Mouse (Mus musculus) lung, postnatal 36 days (tissue): ENCODE measurements around the gene Cox7a1.

Source experiments
- DNase-seq: peaks from one replicate; pipeline ENCODE4 v3.0.0; 2022; ENCODE audit warnings: mixed read lengths

The Cox7a1 gene

DNA sequence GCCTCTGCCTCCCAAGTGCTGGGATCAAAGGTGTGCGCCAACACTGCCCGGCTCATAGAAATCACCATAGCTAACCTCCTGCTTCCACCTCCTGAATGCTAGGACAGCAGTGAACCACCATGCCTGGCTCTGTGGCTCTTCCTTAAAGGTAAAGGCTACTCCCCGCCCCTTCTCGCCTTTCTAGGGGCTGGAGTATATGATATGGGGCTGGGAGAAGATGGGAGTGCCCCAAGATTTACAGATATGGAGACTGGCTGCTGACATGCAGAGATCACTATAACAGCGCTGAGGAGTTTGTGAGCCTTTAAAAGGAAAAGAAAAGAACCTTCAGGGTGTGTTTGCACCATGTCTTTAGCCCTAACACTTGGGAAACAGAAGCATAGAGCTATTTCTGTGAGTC lies 38.3 kb downstream of the Cox7a1 start:
- no peak for DNase-seq

DNA sequence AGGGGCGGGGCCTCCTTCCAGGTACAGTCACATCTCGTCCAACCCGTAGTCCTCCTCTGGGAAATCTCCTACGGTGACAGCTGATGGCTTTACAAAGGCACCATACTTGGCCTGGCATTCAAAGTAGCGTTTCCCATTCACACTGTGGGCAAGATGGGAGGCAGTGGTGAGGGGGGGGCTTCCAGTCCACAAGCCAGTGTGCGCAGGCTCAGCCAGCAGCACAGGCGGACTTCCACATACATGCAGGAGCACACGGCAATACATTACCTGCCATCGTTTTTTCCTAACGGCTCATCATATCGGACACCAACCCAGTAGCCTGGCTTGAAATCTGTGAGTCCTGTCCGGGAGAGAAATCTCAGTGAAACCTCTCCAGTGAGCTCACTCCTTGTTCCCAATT lies 40.3 kb downstream of the Cox7a1 start:
- DNase-seq = no peak

DNA sequence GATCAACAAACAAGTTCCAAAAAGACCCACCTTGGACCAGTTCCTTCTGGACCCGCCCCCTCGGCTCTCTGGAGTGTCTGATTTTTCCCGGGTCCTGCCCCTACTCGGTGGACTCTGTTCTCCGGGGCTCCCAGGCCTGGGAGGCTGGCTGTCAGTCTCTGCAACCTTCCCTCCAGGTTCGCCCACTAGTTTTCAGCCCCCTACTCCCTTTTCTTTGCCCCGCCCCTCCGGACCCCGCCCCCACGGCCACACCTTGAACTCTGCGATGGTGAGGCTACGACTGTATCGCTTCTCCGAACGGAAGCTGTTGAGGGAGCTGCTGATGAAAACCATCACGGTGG lies 47.4 kb downstream of the Cox7a1 start:
- no peak for DNase-seq

DNA sequence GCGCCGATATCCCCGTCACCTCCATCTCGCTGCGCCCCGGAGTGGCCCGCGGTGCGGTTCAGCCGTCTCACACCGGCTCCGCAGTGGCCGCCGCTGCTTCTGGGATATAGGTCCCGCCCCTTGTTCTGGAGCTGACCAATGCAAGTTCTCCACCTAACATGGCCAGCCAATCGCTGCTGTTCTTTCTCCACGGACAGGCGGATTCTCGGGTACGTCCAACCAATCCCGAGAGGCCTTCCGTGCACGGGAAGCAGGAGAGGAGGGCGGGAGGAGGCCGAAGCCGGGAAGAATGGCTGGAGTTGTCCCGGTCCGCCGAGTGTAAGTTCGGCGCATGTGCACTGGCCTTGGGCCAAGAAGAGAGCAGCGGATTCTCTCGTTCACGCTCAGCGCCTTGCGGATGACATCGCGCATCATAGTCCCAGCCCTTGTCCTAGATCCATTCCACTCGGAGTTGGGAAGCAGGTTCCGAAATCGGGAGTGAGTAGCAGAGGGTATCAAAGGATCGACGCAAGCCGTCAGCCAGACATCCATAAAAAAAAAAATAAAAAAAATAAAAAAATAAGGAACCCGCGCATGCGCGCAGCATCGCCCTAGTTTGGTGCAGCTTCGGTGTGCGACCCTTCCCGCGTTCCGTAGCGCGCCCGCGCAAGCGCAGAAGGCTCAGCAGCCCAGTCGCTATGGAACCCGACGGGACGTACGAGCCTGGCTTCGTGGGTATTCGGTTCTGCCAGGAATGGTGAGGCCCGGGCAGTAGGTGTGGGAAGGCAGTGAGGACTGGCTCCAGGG lies 47.9 kb downstream of the Cox7a1 start, which contains the start of the genes Polr2i and Tbcb:
Polr2i (plus strand) TSS at position 280 of the 786 bp plus-strand sequence.
Tbcb (minus strand) TSS at position 604 of the 786 bp plus-strand sequence.
- DNase-seq = peak; percentile 98

DNA sequence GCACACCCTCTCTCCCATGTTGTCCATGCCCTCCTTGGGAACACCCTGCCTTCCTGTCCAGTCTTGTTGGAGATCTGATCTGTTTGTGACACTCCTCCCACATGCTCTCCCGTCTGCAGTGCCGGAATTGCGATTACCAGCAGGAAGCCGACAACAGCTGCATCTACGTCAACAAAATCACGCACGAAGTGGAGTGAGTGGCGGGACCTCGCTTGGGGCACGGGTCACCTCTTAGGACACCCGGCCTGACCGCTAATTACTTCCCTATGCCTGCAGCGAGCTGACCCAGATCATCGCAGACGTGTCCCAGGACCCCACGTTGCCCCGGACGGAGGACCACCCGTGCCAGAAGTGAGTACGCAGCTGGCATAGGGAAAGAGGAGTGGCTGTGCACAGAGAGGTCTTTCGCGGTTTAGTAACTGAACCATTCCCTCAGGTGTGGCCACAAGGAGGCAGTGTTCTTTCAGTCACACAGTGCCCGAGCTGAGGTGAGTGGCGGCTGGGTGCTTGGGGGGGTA lies 48.7 kb downstream of the Cox7a1 start:
- peak; percentile 83 for DNase-seq

DNA sequence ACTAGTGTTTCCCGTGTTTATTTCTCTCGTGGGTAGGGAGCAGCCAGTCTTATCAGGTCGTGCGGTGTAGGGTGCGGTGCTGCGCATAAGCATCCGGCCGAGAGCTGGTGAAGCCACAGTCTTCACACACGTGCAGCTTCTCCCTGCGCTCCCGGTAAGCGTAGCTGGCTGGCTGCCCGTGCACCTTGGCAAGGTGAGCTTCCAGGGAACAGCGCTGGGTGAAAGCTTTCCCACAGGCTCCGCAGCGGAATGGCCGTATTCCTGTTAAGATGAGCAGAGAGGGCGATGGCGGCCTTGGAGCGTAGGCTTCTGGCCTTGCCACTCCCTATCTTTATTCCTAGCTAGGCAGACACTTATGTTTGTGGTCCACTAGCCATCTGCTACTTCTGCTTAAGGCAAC lies 49.4 kb downstream of the Cox7a1 start:
- DNase-seq = no peak

DNA sequence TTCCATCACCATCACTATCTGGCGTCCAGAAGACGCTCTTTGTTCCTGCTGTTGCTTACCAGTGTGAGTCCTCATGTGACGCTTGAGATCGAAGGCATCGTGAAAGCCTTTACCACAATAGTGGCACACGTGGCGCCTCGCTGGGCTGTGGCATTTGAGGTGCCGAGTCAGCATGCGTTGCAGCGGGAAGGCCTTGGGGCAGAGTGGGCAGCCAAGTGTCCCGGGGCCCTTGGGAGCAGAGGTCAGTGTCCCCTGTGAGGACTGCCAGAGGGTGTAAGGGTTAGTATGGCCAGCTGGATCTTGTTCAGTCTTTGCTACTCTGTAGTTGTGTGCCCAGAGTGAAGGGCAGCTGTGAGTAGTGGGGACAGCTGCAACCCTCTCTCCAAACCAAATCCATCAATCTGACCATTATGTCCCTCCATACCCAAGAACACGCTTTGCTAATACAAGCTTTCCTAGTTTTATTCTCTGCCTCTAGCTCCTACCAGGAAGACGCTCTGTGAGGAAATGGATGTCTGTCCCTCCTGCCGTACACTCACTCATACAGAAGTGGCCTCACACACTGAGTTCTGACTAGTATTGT lies 50.4 kb downstream of the Cox7a1 start:
- DNase-seq = peak; percentile 29

DNA sequence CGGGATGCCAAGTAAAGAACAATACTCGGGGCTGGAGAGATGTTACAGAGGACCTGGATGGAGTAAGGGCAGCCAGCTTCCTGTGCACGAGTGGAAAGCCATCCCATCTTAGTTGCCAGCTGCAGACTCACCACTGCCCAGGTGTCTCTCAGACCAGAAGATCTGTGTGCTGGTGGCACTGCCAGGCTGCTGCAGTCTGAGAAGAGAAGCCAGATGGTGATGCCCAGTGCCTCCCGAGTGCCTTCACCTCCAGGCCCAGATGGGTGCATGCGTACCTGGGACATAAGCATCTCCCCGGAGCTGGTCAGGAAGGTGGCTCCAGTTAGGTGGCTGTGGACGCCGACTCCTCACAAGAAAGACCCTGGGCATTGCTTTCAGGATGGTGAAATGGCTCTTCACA lies 51.1 kb downstream of the Cox7a1 start:
- DNase-seq = no peak

DNA sequence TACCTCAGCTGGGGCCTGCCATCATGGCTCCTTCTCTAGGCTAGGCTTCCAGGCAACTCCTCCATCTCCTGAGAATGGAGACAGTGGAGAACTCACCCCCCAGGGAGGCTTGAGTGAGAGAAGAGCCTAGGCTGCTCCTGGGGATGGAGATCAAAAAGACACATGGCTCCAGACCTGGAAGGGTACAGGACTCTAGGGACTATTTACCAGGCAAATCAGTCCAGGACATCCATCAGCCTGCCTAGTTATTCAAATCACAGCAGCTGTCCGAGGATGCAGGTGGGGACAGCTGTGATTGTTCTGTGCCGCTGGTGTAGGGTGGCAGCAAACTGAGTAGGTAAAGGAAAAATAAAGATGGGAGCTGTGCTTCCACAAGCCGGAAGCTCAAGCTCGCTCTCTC lies 51.7 kb downstream of the Cox7a1 start, which contains the start of gene Ovol3:
Ovol3 (minus strand) TSS at position 101 of the 400 bp plus-strand sequence.
- no peak for DNase-seq
